Mouse (Mus musculus) T-cell, adult 2 months (primary cell): Measurements from ENCODE around the gene Fam122a.
A peak's percentile ranks its signal among the peaks of the same experiment; 100 is the strongest.

Experiments
- DNase-seq: peaks from one replicate; pipeline ENCODE4 v3.0.0; 2022; ENCODE audit warnings: low spot score

Fam122a gene

GRCm38 (mm10) chr19:24476929-24477882 lies at the start of gene Fam122a:
Gene Fam122a, minus strand, starts transcription at chr19:24477356.
- DNase-seq: peak; percentile 94

- DNase-seq: no peak
Observed at GRCm38 (mm10) chr19:24523476-24524313, 46.5 kb upstream of the Fam122a start.

GRCm38 (mm10) chr19:24521997-24522396 lies 44.8 kb upstream of the Fam122a start:
- no peak for DNase-seq

- DNase-seq: no peak
Observed at GRCm38 (mm10) chr19:24521146-24521545, 44.0 kb upstream of the Fam122a start.

- no peak for DNase-seq
Observed at GRCm38 (mm10) chr19:24519732-24520409, 42.7 kb upstream of the Fam122a start.

GRCm38 (mm10) chr19:24518384-24518783 lies 41.2 kb upstream of the Fam122a start:
- DNase-seq: no peak

GRCm38 (mm10) chr19:24517057-24517456 lies 39.9 kb upstream of the Fam122a start:
- DNase-seq: no peak

- no peak for DNase-seq
Observed at GRCm38 (mm10) chr19:24515941-24516340, 38.8 kb upstream of the Fam122a start.

GRCm38 (mm10) chr19:24514661-24515642 lies 37.8 kb upstream of the Fam122a start:
- no peak for DNase-seq

- DNase-seq: no peak
Observed at GRCm38 (mm10) chr19:24513105-24513843, 36.1 kb upstream of the Fam122a start.

- DNase-seq: no peak
Observed at GRCm38 (mm10) chr19:24511939-24512338, 34.8 kb upstream of the Fam122a start.

GRCm38 (mm10) chr19:24509391-24509790 lies 32.2 kb upstream of the Fam122a start:
- DNase-seq: no peak

- DNase-seq: no peak
Observed at GRCm38 (mm10) chr19:24508087-24508767, 31.1 kb upstream of the Fam122a start.

- DNase-seq: no peak
Observed at GRCm38 (mm10) chr19:24502736-24503421, 25.7 kb upstream of the Fam122a start.

GRCm38 (mm10) chr19:24501525-24501924 lies 24.4 kb upstream of the Fam122a start:
- DNase-seq: no peak

GRCm38 (mm10) chr19:24500431-24500830 lies 23.3 kb upstream of the Fam122a start:
- DNase-seq: no peak

- DNase-seq: no peak
Observed at GRCm38 (mm10) chr19:24499291-24499690, 22.1 kb upstream of the Fam122a start.

GRCm38 (mm10) chr19:24493887-24494286 lies 16.7 kb upstream of the Fam122a start:
- no peak for DNase-seq

- DNase-seq: no peak
Observed at GRCm38 (mm10) chr19:24491824-24492223, 14.7 kb upstream of the Fam122a start.
